Mouse (Mus musculus) heart, embryonic 11.5 days (tissue): ENCODE measurements around the gene Telo2. TPM values are rescaled to one million over a fixed set of nuclear protein-coding genes. Genes with fewer than 3 reads are reported as not detected.
"Not testable (repeated sequence)": the region's sequence is repeated elsewhere in the genome, so short reads cannot be mapped to it uniquely, and the experiment has no call there.

Experiments
- ATAC-seq: fragments of 200-750 bp; cut with Nextera tagmentation; replicated peaks from 2 replicates; pipeline ENCODE4 v1.8.0; 2017; ENCODE audit warnings: moderate library complexity; ENCODE audit not compliant: insufficient number of reproducible peaks, low FRiP score, low TSS enrichment
- H3K27ac ChIP-seq: fragments of 300-500 bp; sonication (generic); 2 replicates; pipeline ENCODE4 v1.5.1; 2014; ENCODE audit warnings: mild to moderate bottlenecking, low read depth, low read length
- H3K27me3 ChIP-seq: fragments of 300-500 bp; sonication (generic); 2 replicates; pipeline ENCODE4 v1.6.1; 2014; ENCODE audit warnings: mild to moderate bottlenecking, low read length, mixed read lengths; ENCODE audit not compliant: control insufficient read depth, insufficient read depth
- H3K36me3 ChIP-seq: fragments of 300-500 bp; sonication (generic); 2 replicates; pipeline ENCODE4 v1.6.1; 2014; ENCODE audit warnings: mild to moderate bottlenecking, low read length, moderate library complexity, mixed read lengths; ENCODE audit not compliant: control insufficient read depth, insufficient read depth
- H3K4me1 ChIP-seq: fragments of 300-500 bp; sonication (generic); 2 replicates; pipeline ENCODE4 v1.6.1; 2014; ENCODE audit warnings: low read length; ENCODE audit not compliant: control insufficient read depth, insufficient read depth
- H3K4me2 ChIP-seq: fragments of 300-500 bp; sonication (generic); 2 replicates; pipeline ENCODE4 v1.6.1; 2014; ENCODE audit warnings: mild to moderate bottlenecking, moderate library complexity
- H3K4me3 ChIP-seq: fragments of 300-500 bp; sonication (generic); 2 replicates; pipeline ENCODE4 v1.5.1; 2014; ENCODE audit warnings: low read depth, low read length
- H3K9ac ChIP-seq: fragments of 300-500 bp; sonication (generic); 2 replicates; pipeline ENCODE4 v1.6.1; 2014; ENCODE audit warnings: mild to moderate bottlenecking, low read depth, low read length, moderate library complexity
- H3K9me3 ChIP-seq: fragments of 300-500 bp; sonication (generic); replicated peaks from 2 replicates; pipeline ENCODE4 v1.6.1; 2016; ENCODE audit warnings: low read length; ENCODE audit not compliant: control insufficient read depth
- WGBS: fragments of 180-500 bp; shearing (Covaris S2); extraction: QIAGEN DNeasy Blood & Tissue Kit; methylation state at CpG from one replicate; pipeline ENCODE4 v1.1.7; 2014; ENCODE audit not compliant: insufficient replicate concordance; 5-methylcytosine and 5-hydroxymethylcytosine counted together
- polyA plus RNA-seq: library from polyadenylated mRNA; unstranded; fragments of >200 nt; fragmentation: Nextera tagmentation; extraction: Ambion mirVana; gene quantifications from 2 replicates; pipeline ENCODE4 v1.2.1, GENCODE M21; 2014

The Telo2 gene
- polyA plus RNA-seq, 1 experiment from 2014 or later = 22.1 TPM

DNA sequence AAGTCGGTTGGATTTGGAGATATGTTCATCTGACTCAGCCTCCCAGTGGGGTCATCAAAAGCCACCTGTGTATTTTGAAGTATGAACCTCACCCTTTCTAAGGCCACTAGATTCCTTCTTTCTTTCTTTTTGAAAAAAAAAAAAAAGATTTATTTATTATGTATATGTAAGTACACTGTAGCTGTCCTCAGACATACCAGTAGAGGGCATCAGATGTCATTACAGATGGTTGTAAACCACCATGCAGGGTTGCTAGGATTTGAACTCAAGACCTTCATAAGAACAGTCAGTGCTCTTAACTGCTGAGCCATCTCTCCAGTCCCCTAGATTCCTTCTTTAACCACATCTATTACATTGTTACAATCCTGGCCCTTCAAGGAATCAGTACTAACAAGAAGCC lies 14.3 kb upstream of the Telo2 start:
- ATAC-seq = no peak
- Histone ChIP-seq H3K27ac (no peak overlapping the region), H3K4me1 (peaks cover 8% of the 10 kb centered on the region), H3K36me3 (no peaks in the 10 kb centered on the region), H3K9ac (no peak overlapping the region), H3K27me3 (no peaks in the 10 kb centered on the region), H3K4me2 (no peak overlapping the region), H3K9me3 (no peaks in the 10 kb centered on the region), H3K4me3 (no peak overlapping the region)
- WGBS = 83% methylated on average over 1 of the region's 1 CpGs

DNA sequence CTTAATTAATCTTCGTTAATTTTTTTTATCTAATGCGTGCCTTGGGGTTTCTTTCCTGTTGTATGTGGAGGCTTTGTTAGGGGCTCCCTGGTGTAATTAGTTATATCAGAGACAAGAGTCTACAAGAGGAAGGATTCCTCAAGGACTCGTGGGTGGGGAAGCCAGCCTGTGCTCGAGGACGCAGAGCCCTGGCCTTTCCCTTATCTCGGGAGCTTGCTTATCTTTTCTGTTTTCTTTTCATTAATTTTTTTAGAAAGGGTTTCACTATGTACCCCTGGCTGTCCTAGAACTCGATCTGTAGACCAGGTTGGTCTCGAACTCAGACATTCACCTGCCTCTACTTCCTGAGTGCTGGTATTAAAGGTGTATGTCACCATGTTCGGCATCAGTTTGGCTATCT lies 11.9 kb upstream of the Telo2 start:
- H3K36me3 ChIP-seq = no peaks in the 10 kb centered on the region
- no peaks in the 10 kb centered on the region for H3K4me1 ChIP-seq
- H3K27ac ChIP-seq = peak overlapping the region; percentile 24
- no peak overlapping the region for H3K4me2 ChIP-seq
- ATAC-seq = no peak
- no peak overlapping the region for H3K9ac ChIP-seq
- WGBS = 45% methylated on average over 9 of the region's 9 CpGs
- H3K4me3 ChIP-seq = no peak overlapping the region
- H3K9me3 ChIP-seq = no peaks in the 10 kb centered on the region
- H3K27me3 ChIP-seq = no peaks in the 10 kb centered on the region

DNA sequence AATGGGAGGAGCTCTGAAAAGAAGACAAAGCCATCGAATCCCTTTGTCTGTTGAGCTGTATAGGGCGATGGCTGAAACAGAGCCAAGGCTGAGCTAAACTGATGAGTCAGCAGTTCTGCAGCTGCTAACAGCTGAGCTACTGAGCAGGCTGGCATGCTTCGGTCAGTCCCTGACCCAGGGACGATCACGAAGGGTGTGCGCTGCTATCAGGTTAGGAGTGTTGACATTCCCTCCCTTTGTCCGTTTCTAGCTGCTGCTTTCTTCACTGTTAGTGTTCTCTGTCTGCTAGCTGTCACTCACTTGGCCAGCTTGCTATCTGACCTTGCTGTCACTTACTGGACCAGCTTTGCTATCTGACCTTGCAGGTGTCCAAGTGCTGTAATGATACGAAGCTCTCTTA lies 11.3 kb upstream of the Telo2 start:
- Histone ChIP-seq H3K4me2 (no peak overlapping the region; the same call in 1 of the 2 replicates), H3K36me3 (no peaks in the 10 kb centered on the region), H3K4me1 (no peaks in the 10 kb centered on the region), H3K9me3 (no peaks in the 10 kb centered on the region), H3K4me3 (no peak overlapping the region), H3K27ac (peak overlapping the region; percentile 24), H3K27me3 (no peaks in the 10 kb centered on the region), H3K9ac (no peak overlapping the region)
- peak; percentile 83 for ATAC-seq
- WGBS = 18% methylated on average over 8 of the region's 8 CpGs

DNA sequence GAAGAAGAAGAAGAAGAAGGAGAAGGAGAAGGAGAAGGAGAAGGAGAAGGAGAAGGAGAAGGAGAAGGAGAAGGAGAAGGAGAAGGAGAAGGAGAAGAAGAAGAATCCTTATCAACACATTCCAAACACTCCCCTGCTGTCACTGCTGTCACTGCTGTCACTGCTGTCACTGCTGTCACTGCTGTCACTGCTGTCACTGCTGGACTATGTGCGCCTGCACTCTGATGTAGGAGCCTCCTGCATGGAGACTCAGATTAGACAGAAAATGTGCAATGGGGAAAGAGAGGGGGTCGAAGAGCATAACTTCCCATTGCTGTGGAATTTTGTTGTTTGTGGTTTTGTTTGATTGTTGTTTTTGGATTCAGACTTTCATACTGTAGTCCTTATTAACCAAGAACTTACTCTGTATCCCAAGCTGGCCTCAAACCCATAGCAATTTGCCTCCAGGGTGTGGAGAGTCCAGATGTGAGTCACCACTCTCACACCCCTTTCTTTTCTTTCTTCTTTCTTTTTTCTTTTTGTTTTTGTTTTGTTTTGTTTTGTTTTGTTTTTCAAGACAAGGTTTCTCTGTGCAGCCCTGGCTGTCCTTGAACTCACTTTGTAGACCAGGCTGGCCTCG lies 9.8 kb upstream of the Telo2 start:
- H3K9ac ChIP-seq, ATAC-seq, H3K4me2 ChIP-seq, H3K27me3 ChIP-seq, H3K9me3 ChIP-seq, H3K4me3 ChIP-seq, H3K4me1 ChIP-seq, H3K36me3 ChIP-seq: not testable (repeated sequence)
- H3K27ac ChIP-seq = peak overlapping the region; percentile 35; the same call in 1 of the 2 replicates
- 52% methylated on average over 3 of the region's 3 CpGs for WGBS

DNA sequence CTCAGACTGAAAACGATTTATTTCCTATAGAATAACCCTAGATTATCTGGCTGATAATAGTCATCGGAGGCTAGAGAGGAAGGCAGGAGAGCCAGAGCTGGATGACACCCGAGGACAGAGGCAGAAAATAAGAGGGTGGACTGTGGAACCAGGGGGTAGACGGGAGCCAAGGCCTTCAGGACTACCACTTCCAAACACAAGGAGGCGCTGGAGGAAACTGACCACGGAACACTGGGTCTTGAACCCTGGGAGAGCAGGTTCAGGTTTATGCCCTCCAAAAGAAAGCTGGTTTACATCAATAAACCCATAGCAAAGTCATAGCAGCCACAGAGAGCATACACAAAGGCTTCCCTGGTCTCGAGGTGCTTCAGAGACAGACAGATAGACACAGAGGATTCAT lies 8.2 kb upstream of the Telo2 start:
- Histone ChIP-seq H3K4me3 (no peak overlapping the region), H3K4me1 (no peaks in the 10 kb centered on the region), H3K27me3 (no peaks in the 10 kb centered on the region), H3K4me2 (no peak overlapping the region), H3K9ac (no peak overlapping the region), H3K27ac (no peak overlapping the region), H3K36me3 (no peaks in the 10 kb centered on the region), H3K9me3 (no peaks in the 10 kb centered on the region)
- 24% methylated on average over 7 of the region's 7 CpGs for WGBS
- no peak for ATAC-seq

DNA sequence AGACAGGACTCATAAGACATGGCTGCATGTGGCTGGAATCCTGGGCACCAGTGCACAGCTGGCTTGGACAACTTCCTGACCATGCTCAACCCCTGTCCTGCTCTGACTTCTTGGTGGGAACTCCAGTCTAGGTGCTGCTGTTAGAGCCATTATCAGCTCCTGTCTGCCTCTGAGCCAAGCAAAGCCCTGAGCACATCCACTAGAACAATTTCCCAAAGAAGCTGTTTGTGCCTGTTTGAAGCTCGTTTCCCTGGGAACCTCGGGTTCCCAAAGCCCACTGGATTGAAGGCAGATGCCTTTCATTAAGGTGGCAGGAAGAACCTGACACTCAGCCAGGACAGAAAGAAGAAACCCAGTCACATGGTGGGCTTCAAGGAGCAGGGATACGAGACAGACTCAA lies 4.6 kb upstream of the Telo2 start, which contains the start of gene Ptx4:
Ptx4 (plus strand) TSS at position 355 of the 400 bp plus-strand sequence.
- no peak within 1 kb of the TSS for H3K27ac ChIP-seq
- H3K4me1 ChIP-seq = 0 out of 2 replicates have a peak, but pooled peaks cover 4% of the 10 kb centered on the region
- H3K4me3 ChIP-seq = no peak within 1 kb of the TSS
- no peak for ATAC-seq
- no peaks in the 10 kb centered on the region for H3K36me3 ChIP-seq
- no peaks in the 10 kb centered on the region for H3K9me3 ChIP-seq
- WGBS = 39% methylated on average over 3 of the region's 3 CpGs
- H3K4me2 ChIP-seq = no peak within 1 kb of the TSS
- H3K27me3 ChIP-seq = no peaks in the 10 kb centered on the region
- 0 out of 2 replicates have a peak within 1 kb of the TSS, but pooled peaks have one; percentile 39 for H3K9ac ChIP-seq

DNA sequence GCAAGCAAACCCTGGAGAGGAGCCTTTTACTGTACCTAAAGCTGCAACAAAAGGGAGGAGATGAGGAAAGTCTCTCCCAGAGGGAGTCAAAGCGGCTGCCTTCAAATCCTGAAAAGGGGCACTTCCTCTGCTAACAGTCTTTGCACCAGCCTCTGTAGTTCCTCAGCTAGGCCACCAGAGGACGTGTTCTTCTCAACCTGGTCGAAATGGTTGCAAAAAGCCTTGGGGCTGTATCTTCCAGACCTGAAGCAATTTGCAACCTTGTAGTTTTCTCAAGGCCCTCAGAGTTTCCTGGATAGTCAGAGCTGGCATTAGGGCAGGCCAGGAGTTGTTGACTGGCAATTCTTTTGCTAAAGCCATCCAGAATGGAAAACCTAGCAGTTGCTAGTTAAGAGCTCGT lies 1.5 kb upstream of the Telo2 start:
- ATAC-seq = no peak
- Histone ChIP-seq H3K9me3 (no peaks in the 10 kb centered on the region), H3K9ac (no peak overlapping the region), H3K4me2 (no peak overlapping the region), H3K27me3 (no peaks in the 10 kb centered on the region), H3K4me1 (peaks cover 8% of the 10 kb centered on the region; the same call in 1 of the 2 replicates), H3K27ac (no peak overlapping the region), H3K36me3 (no peaks in the 10 kb centered on the region), H3K4me3 (no peak overlapping the region)
- WGBS = 36% methylated on average over 4 of the region's 4 CpGs

DNA sequence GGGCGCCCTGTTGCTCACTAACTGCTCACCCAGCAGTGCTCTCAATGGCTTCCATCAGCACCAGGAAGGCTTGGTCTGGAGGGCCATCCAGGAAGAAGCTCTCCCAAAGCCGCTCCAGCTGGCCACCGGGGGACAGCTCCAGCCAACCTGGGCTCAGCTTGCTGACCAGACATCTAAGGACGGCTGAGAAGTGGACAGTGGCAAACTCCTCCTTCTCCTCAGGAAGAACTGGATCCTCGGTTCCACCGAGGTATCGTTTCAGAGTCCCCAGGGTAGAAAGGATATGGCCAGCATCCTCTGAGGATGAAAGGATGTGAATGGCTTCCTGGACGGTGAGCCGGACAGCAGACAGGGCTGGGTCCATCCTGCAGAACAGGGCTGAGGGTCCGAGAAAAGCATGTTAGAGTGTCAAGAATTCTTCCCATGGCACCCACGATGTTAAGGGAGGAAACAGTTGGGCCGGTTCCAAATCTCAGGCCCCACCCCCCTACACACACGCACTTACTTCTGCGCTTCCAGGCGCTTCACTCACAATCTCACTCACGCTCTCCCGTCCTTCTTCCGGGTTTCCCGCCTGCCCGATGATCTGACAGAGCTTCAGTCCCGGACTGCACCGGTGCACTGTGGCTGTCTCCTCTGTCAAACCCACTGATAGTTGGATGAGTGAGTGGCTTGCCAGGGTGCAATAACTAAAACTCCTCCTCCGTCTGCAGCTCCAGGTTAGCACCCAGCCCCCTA lies 690 bp downstream of the Telo2 start:
- peaks cover 8% of the 10 kb centered on the region; the same call in 1 of the 2 replicates for H3K4me1 ChIP-seq
- H3K4me2 ChIP-seq = peak overlapping the region; percentile 81
- no peaks in the 10 kb centered on the region for H3K27me3 ChIP-seq
- peak overlapping the region; percentile 48 for H3K4me3 ChIP-seq
- no peaks in the 10 kb centered on the region for H3K9me3 ChIP-seq
- peak overlapping the region; percentile 95 for H3K27ac ChIP-seq
- peak overlapping the region; percentile 86 for H3K9ac ChIP-seq
- no peaks in the 10 kb centered on the region for H3K36me3 ChIP-seq
- 10% methylated on average over 23 of the region's 23 CpGs for WGBS
- ATAC-seq = peak; percentile 47
